ENCODE assay signal across 14 mouse cellular contexts in the genomic region with DNA sequence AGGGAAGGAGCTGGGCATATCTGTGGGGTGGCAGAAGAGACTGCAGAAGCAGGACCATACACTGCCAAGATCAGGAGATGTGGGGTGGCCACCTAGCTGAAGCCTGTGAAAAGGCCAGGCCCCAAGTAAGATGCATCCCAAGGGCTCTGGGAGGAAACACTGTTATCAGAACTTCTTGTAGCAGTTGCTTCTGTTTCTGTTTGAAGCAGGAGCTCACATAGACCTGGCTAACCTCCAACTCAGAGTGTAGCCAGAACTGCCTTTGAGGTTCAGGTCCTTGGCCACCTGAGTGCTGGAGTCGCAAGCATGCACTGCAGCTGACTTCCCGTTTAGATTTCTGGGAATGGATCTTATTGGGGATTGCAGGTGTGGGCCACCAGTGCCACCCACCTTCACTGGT.
"Had no signal": no experiment of that assay in that cellular context is flagged by ENCODE, and none has a peak within 500 bp of the region (broad histone marks: within the 10 kb centered on the region; RNA-seq: fewer than 3 reads in every experiment).

No protein-coding gene starts in this region.

- H3K9me3 ChIP-seq: liver, embryonic 13.5 days; midbrain, embryonic 10.5 days; midbrain, embryonic 13.5 days had no signal

- H3K9ac ChIP-seq: liver, embryonic 13.5 days; lung, embryonic 14.5 days; midbrain, embryonic 13.5 days had no signal

- ATAC-seq: intestine, postnatal 0 days; midbrain, embryonic 13.5 days; midbrain, embryonic 16.5 days had no signal

- H3K4me3 ChIP-seq: liver, embryonic 13.5 days; midbrain, embryonic 10.5 days; midbrain, embryonic 13.5 days had no signal

- H3K4me1 ChIP-seq: midbrain, embryonic 13.5 days had no signal

- DNase-seq: kidney, adult 8-10 months; kidney, postnatal 14 days; kidney, postnatal 4 days; liver, embryonic 13.5 days; lung, embryonic 14.5 days; lung, postnatal 10 days; lung, postnatal 36 days; right cerebral cortex, adult 18-20 months; right cerebral cortex, postnatal 25 days; thymus, postnatal 25 days had no signal

- H3K27me3 ChIP-seq: liver, embryonic 13.5 days; midbrain, embryonic 13.5 days had no signal

- H3K4me2 ChIP-seq: liver, embryonic 13.5 days; lung, embryonic 14.5 days; midbrain, embryonic 13.5 days had no signal

- H3K27ac ChIP-seq: liver, embryonic 13.5 days; midbrain, embryonic 10.5 days; midbrain, embryonic 13.5 days had no signal
